Mouse (Mus musculus) 3134 (cell line): ENCODE results near the gene Idh3g.
A peak's percentile ranks its signal among the peaks of the same experiment; 100 is the strongest.
"Not testable (repeated sequence)": the region's sequence is repeated elsewhere in the genome, so short reads cannot be mapped to it uniquely, and the experiment has no call there.

Experiments
- DNase-seq: peaks from one replicate; pipeline ENCODE4 v3.0.0-alpha.2; 2011; ENCODE audit warnings: low spot score; ENCODE audit not compliant: insufficient read length; ENCODE audit errors: extremely low read depth

The Idh3g gene

DNA sequence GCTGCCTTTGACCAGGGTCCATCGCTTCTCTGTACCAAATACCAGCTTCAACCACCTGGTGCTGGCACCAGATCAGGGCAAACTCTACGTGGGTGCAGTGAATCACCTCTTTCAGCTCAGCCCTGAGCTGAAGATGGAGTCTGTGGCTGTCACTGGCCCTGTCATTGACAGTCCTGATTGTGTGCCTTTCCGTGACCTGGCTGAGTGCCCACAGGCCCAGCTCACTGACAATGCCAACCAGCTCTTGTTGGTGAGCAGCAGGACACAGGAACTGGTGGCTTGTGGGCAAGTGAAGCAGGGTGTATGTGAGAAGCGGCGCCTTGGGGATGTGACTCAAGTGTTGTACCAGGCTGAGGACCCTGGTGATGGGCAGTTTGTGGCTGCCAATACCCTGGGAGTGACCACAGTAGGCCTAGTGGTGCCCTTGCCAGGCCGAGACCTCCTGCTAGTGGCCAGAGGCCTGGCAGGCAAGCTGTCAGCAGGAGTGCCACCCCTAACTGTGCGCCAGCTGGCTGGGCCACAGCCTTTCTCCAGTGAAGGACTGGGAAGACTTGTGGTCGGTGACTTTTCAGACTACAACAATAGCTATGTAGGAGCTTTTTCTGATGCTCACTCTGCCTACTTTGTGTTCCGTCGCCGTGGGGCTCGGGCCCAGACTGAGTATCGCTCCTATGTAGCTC is 27.9 kb downstream of the Idh3g start:
- peak; percentile 79 for DNase-seq

GRCm38 (mm10) chrX:73756334-73757140 is 30.2 kb downstream of the Idh3g start, which contains the start of gene Plxnb3:
Gene Plxnb3, plus strand, starts transcription at chrX:73757090.
- DNase-seq: no peak

DNA sequence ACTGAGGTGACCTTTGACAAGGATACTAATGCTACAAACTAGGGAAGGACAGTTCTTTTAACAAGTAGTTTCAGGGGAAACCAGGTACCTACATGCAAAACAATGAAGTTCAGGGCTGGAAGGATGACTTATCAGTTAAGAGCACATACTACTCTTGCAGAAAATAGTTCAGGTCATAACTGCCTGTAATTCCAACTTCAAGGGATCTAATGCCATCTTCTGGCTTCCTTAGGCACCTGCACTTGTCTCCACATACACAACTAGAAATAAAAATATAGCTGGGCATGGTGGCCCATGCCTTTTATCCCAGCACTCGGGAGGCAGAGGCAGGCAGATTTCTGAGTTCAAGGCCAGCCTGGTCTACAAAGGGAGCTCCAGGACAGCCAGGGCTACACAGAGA is 37.7 kb downstream of the Idh3g start:
- DNase-seq: no peak

GRCm38 (mm10) chrX:73744774-73745481 is 41.8 kb downstream of the Idh3g start:
- no peak for DNase-seq

DNA sequence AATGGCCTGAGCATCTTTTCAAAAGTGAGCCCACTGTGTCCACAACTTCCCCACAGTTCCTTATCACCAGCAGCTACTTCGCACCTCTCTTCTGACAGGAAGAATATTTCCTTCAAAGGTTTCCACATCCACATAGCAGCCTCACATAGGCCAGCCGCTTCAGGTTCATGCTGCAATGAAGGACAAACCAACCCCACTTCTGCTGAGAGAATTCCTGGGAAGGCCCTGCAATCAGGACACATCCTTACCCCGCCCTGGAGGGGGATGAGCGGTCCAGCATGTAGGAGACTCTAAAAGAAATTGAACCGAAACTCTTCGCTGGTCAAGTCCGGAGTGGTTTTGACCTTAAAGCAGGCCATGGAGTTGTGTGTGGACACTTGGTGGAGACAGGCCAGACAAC is 46.9 kb downstream of the Idh3g start:
- not testable (repeated sequence) for DNase-seq

GRCm38 (mm10) chrX:73739151-73739550 is 47.5 kb downstream of the Idh3g start:
- DNase-seq: no peak

DNA sequence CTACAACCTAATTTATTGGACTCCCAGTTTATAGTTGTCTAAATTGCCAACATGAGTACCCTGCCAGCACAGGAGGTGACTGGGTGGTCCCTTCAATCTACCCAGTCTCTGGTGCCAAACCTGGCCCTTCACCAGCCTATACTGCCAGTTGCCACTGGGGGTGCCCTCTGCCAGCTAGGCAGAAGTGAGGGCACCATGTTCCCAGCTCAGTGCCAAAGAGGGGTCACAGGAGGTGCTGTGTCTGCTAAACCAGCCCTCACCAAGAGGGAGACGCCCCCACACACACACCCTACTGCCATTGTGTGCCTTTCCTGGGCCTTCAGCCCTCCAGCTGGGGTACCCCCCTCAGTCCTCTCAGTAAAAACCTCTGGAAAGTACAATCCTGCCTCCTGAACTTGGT is 48.5 kb downstream of the Idh3g start:
- no peak for DNase-seq

DNA sequence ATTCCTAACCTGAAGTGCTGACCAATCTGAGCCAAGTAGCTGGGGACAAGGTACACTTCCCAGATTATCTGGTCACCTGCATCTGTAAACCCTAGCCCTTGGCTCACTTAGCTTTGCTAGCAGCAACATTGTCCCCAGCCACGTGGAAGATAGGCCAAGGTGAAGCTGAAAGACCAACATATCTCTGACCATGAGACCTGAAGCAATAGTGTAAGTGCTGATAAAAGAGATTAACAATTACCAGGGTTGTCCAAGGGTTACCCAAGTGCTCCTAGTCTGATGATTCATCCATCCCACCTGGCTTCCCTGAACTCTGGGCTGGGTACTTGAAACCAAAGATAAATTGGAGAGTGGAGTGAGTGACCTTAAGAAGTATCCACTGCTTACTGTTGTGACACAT is 55.8 kb downstream of the Idh3g start:
- DNase-seq: no peak
